Mouse (Mus musculus) brain, embryonic 14.5 days (tissue): ENCODE measurements at regions not wholly inside any gene's neighbourhood (a gene's known extent, or its start where the extent isn't known, plus 50 kb on each side); places are given as distances from the start of the nearest gene placed in this dataset.
"Not testable (repeated sequence)": the region's sequence is repeated elsewhere in the genome, so short reads cannot be mapped to it uniquely, and the experiment has no call there.

Experiments used
- DNase-seq: peaks from one replicate; pipeline ENCODE4 v3.0.0-alpha.2; 2011; ENCODE audit warnings: low read depth
- CTCF ChIP-seq: fragments of 200-500 bp; IDR thresholded peaks from 2 replicates; pipeline ENCODE4 v1.5.1; 2012; ENCODE audit warnings: inconsistent platforms, mild to moderate bottlenecking, moderate library complexity, borderline replicate concordance; ENCODE audit not compliant: insufficient read depth, insufficient read length; ENCODE audit errors: extremely low read depth
- POLR2A ChIP-seq: fragments of 200-500 bp; IDR thresholded peaks from 2 replicates; pipeline ENCODE4 v1.6.1; 2012; ENCODE audit warnings: mild to moderate bottlenecking, inconsistent platforms, borderline replicate concordance; ENCODE audit not compliant: poor library complexity, insufficient read depth, insufficient read length, severe bottlenecking; ENCODE audit errors: extremely low read depth

DNA sequence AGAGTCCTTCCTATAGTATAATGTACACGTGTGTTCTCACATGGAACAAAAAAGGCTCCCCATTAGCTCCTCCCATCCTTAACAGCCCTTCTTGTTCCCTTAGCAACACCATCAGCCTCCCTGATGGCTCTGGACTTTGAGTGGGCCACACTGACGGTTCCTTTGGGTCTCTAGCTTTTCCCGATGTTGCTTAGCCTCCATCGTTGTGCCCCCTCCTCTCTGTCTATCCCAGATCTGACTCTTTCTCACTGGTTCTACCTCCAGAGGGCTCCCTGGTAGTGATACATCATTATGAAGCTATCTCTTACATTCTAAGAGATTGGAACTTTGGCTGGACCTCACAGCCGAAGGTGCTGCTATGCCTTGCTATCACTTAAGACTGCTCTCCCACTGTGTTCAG is 181.5 kb downstream of the Diras2 start:
- no peak for TF ChIP-seq CTCF
- TF ChIP-seq POLR2A, result no peak
- DNase-seq, result no peak

DNA sequence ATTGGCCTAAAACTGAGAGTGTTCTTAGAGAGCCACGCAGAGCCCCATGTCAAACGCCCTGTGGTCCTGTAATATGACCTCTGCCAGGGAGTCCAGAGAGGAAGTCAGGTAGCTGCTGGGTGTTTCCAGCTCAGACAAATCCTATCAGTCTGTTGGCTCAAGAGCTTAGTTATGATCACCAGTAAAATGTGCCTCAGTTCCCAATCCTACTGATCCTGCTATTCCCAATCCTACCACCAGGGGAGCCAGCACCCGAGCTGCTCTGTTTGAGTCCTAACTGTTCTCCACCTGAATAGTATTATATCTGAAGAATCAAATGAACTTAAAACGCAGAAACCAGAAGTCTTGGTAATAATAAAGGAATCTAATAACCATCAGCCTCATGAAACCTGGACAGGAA is 178.5 kb downstream of the Diras2 start:
- peak; percentile 62; the same call in 1 of the 2 replicates for TF ChIP-seq CTCF
- TF ChIP-seq POLR2A, result no peak

DNA sequence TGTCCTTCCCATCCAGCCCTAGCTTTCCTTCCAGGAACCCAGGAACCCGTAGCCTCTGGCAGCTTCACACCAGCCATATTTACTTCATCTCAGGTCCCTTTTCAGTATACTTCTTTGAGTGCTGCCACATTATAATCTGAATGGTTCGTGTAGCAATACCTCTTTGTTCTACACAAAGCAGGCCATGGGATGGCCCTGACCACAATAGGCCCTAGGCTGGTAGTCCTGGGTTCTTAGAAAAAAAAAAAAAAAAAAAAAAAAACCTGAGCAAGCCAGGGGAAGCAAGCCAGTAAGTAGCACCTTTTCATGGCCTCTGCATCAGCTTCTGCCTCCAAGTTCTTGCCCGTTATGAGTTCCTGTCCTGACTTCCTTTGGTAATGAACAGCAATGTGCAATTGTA is 177.6 kb downstream of the Diras2 start:
- TF ChIP-seq CTCF (no peak), POLR2A (no peak)
- DNase-seq, result no peak

More for the DNA sequence above, 178.5 kb downstream of the Diras2 start:
- no peak for DNase-seq

DNA sequence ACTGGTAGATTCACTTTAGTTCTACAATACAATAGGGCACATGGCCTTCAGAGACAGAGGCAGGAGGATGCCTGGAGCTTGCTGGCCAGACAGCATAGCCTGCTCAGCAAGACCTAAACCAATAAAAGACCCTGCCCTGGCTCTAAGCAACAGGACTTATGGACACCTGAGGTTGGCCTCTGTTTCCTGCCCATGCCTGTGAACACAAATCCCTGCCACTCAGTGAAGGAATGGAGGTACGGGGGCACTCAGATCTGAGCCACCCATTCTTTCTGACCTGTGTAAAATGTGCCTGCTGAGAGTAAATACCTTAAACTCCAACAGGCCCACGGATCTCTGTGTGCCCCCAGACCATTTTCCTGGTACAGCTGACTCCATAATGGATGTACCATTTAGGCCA is 177.1 kb downstream of the Diras2 start:
- no peak for DNase-seq
- TF ChIP-seq POLR2A (no peak), CTCF (no peak)

DNA sequence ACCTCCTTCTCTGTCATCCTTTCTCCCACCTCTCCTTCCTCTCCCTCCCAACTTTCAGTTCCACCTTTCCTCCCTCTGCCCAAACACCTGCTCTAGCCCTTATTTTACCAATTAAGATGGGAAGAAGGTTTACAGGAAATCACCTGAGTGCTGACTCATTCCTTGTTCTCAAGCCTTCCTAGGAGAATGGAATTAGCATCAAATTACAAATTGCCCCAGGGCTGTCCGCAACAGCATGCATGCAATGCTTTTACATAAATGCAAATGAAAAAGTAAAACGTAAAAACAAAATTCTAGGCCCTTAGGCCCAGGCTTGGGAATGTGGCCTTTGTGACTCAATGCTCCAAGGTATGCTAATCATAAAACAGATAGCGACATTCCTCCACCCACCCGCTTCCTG is 175.2 kb downstream of the Diras2 start:
- DNase-seq, result not testable (repeated sequence)

DNA sequence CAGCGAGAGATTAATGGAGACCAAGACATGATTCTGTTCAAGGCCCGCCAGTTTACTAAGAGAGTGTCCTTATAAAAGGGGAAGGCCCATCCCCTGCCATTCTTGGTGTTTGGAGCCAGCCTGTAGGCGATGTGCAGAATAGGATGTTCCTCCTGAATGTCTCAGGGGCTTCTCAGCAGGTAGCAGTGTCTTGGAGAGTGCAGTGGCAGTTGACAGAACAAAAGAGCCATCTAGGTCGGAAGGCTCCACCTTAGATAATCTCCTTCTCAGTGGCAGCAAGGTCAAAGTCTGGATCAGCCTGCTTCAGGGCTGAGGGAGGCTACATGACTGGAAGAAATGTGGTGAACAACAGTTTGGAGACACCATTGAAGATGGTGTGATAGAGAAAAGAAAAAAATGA is 171.7 kb downstream of the Diras2 start:
- DNase-seq, result not testable (repeated sequence)

DNA sequence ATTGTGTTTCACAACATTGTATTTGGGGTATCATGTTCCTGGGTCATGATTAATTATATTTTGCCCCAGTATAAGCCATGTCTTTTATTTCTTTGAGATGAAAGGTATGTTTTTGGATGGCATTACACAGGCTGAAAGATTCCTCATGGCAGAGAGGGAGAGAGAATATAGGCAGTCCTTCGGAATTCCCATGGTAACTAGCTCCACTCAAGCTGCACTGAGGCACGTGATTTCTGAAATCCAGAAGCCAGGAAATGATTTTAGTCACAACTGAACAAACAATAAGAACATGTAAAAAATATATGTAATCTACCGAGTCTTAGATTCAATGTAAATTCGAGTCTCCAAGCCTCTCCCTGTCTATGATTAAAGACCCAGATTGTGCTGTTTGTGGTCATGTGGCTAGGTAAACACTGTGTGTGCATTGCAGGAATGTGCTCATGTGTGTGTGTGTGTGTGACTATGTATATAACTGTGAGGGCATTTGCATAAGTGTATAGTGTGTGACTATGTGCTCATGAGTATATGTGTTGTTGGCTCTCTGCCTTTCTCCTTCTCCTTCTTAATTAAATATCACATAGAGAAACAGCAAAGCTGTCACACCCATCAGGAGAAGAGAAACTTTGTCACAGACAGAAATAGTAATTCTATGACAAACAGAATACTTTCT is 169.8 kb downstream of the Diras2 start:
- no peak for TF ChIP-seq CTCF
- no peak for TF ChIP-seq POLR2A
- peak; percentile 32 for DNase-seq

DNA sequence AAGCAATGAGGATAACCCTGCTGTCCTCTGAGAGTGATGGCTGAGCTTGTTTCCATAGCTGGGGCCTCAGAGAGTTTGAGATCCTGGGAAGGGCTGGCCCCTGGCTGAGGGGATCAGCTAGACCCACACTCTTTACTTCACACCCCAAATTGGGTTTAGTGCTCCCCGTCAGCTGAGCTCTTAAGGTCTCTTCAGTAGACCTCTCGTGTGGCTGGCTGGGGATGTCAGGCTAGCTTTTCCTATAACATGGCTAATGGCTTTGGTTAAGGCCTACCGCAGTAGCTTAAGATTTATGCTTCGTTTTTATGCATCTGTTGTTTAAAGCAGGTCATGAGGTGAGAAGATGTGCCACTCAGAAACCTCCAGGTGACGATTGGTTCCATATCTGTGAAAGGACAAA is 168.8 kb downstream of the Diras2 start:
- TF ChIP-seq CTCF, result no peak
- TF ChIP-seq POLR2A, result no peak
- no peak for DNase-seq

DNA sequence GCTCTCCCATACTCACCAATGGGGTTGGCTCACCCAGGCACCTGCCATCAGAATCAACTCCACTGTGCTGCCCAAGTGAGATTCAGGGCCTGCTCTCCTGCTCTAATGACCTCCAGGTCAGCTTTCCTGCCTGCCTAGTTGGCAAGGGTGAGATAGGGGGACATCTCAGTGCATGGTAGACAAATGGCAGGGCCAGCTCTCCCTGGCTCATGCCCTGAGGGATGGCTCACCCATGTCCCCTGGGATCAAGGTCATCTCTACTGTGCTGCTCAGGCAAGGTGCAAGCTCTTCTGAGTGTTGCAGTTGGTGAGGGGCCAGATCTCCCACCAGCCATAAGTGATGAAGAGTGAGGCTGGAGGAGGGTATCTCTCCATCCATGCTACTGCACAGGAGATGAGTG is 161.2 kb downstream of the Diras2 start:
- TF ChIP-seq CTCF (no peak), POLR2A (no peak)
- DNase-seq, result no peak

DNA sequence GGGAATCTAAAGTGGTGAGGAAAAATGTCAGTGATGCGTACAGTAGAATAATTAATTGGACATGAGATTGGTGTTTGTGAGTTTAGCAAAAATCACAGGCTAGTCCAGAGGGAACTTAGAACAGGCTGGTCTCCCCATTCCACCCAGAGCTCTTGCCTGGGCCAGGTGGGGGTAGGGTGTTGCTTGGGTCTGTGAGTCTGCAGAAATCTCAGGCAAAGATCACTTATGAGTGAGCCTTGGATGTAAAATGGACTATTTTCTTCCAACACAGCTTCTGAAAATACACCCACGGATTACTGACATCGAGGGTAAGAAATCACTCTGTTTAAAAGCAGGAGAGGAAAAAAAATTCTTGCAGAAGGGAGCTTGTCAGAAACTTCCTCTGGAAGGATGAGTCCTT is 159.1 kb downstream of the Diras2 start:
- DNase-seq, result no peak
- TF ChIP-seq CTCF (no peak), POLR2A (no peak)

DNA sequence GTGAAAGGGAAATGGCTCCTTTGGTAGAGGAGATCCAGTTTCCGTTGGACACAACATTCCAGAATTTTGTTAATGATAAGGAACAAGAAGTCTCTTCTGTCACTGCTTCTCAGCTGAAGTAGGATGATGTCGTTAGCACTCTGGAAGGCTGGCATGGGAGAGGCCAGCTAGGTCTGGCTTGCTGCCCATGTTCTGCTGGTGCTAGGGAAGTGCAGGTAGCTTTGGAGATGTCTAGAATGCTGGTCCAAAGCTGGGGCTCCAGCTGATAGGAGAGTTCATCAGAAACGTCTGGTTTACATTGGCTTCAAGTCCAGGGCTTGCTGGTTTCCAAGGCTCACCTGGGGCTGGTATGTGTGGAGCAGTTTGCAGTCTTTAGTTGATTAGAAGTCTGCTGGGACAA is 156.3 kb downstream of the Diras2 start:
- TF ChIP-seq CTCF, result no peak
- no peak for TF ChIP-seq POLR2A
- DNase-seq, result no peak

DNA sequence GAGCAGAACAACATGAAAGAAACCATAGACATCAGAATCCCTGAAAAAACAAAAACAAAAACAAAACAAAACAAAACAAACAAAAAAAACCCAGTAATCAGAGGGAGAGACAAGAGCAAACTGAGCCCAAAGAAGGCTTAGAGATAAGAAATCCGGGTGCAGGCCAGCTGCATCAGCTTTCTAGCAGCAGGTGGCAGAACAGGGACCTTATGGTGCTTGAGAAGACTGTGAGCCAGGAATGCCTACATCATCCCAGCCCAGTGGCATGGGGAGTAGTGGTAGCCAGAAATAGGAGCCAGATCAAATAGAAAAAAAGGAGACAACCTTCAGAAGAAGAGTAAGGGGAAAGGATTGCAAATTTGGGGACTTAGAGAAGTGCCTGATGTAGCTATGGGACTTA is 152.8 kb downstream of the Diras2 start:
- no peak for TF ChIP-seq CTCF
- no peak for TF ChIP-seq POLR2A
- DNase-seq, result no peak

DNA sequence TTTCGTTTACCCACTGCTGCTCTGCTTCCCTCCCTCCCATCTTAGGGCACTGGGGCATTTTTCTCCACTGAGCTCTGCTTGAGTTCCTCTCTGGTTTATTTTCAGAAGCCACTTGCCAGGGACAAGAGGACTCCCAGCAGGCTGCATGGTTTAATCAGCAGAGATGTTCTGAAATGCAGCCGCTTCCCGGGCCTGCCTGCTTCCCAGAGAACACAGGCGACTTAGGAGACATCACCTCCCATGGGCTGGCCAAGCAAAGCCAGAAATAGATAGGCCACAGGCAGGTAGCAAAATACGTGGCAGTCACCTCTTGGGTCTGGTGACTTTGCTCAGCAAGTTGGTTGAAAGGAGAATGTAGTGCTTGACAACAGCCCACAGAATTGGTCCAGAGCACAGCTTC is 141.8 kb downstream of the Diras2 start:
- no peak for DNase-seq
- no peak for TF ChIP-seq POLR2A
- no peak for TF ChIP-seq CTCF

DNA sequence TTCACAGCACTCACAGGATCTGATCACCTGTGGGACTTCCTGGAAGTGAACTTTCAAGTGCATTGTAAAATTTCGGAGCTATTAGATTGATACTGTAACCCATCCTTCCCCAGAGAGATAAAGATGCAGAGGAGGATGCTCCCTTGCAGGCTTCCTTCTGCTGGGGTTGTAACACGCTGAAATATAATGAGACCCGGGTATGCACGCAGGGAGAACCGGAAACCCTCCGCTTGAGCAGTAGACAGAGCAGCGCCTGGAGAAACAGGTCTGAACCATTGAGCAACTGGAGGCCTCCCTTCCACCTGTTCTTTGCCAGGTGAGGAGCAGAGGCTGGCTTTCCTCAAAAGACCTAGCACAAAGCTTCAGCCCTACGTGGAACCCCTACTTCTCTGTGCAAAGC is 135.3 kb downstream of the Diras2 start:
- DNase-seq, result no peak
- TF ChIP-seq CTCF (no peak), POLR2A (no peak)

DNA sequence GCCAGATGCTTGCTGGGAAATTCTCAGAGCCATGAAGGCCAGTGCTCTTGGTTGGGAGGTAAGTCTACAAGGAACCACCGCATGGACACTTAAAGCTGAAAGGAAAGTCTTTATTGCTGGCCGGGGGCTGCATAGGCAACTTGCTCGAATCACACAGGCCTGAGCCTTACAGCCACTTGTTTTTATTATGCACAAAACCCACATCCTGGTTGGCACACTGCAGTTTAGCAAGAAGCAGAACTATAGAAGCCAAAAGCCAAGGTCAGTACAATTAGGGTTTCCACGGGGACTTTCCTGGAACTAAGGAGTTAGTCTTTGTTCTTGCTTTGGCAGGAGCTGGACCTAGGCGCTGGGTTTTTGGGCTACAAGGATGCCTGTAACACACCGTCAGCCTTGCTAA is 132.7 kb downstream of the Diras2 start:
- no peak for DNase-seq

DNA sequence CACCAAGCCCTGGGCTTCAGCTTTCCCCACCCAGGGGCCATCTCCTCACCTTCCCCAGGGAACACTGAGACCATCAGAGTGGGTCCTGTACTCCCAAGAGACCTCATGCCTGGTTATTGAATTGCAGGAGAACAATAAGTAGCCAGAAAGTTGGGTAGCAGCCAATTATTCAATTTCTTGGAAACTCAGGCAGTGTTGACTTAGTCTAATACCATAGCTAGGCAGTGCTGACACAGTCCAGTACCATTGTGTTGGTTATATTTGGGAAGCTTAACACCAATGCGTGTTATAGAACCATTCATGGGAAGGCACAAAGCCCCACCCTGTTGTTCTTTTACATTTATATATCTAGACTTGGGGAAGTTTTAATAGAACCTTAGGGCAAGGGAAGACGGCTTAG is 131.9 kb downstream of the Diras2 start:
- no peak for TF ChIP-seq POLR2A
- TF ChIP-seq CTCF, result no peak
- DNase-seq, result no peak

More for the DNA sequence above, 132.7 kb downstream of the Diras2 start:
- TF ChIP-seq POLR2A, result no peak
- TF ChIP-seq CTCF, result no peak

DNA sequence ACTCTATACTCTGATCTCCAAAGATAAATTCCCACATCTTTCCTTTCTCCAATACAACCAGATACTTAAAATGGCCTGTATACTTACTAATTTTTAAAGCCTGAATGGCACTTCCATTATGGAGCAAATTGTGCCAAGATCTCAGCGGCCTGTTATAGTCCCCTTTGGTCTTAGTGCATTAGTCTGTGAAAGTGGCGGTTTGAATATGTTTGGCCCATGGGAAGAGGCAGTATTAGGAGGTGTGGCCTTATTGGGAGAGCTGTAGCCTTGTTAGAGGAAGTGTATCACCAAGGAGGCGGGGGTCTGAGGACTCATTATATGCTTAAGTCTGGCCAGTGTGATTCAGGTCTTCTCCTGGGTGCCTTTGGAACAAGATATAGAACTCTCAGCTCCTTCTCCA is 127.3 kb downstream of the Diras2 start:
- TF ChIP-seq CTCF, result no peak
- TF ChIP-seq POLR2A, result no peak
- DNase-seq, result peak; percentile 78
